Mouse (Mus musculus) ovary, postnatal 10 days (tissue): ENCODE results near the gene Jph4.

Source experiments
- DNase-seq: peaks from one replicate; pipeline ENCODE4 v3.0.0; 2022; ENCODE audit warnings: low spot score

Gene Jph4

DNA sequence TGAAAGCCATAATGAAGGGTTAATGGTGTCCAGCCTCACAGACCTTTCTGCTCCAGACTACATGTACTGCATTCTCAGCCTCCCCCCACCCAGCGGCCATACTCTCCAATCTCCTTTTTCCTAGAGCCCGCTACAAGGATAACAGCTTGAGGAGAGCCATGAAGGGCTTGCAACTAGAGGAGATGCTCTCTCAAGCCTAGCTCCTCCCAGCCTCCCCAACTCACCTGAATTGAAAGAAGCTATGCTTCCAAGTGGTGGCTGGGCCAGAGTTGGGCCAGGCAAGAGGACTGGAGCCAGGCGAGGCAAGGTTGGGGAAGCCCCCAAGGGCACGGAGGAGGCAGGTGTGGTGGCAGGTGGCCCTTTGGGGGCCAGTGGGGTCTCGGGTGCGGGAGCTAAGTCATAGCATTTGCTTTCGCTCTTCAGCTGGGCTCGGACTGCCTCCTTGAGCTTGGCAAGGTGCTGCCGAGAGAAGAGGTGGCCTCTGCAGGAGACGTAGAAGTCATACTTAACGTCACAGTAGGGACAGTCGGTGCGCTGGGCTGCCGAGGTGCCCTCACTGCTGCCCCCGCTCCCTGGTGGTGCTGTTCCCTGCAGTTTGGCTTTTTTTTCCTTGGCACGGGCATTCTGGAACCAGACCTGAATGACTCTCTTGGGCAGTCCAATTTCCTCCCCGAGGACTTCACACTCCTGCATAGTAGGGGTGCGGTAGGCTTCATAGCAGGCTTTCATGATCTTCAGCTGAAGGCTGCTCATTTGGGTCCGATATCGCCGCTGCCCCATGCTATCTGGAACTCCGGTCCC lies 53.0 kb downstream of the Jph4 start:
- no peak for DNase-seq

DNA sequence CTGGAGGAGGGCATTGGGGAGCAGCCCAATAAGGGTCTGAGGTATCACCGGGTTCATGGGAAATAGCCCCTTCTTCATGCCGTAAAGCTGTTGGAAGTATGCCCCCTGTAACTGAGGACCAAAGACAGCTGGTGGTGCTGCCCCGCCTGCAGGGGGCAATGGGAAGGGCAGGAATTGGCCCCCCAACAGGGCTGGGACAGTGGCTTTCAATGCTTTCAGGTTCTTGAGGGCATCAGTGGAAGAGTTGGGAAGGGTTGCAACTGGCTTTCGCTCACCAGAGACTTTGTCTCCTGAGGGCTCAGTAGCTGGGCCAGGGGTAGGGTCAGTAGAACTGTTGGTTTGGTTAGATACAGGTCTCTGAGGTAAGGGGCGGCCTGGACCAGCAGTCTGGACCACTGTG lies 53.6 kb downstream of the Jph4 start:
- DNase-seq = no peak

DNA sequence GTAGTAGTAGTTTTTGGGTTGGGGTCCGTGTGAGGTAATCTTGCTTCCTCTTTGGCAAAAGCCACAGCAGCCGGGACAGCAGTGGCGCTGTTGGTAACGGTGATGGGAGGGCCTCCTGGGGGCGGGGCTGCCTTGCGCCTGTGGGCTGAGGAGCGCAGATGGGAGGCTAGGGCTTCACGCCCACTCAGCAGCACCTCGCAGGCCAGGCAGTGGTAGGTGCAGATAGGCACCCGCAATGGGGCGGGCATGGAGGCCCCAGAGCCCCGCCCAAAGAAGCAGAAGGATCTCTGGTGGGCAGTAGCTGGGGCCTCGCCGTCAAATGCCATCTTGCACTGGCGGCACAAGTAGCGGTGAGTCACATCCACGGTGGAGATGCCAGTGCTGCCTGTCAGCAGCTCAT lies 54.1 kb downstream of the Jph4 start:
- no peak for DNase-seq

DNA sequence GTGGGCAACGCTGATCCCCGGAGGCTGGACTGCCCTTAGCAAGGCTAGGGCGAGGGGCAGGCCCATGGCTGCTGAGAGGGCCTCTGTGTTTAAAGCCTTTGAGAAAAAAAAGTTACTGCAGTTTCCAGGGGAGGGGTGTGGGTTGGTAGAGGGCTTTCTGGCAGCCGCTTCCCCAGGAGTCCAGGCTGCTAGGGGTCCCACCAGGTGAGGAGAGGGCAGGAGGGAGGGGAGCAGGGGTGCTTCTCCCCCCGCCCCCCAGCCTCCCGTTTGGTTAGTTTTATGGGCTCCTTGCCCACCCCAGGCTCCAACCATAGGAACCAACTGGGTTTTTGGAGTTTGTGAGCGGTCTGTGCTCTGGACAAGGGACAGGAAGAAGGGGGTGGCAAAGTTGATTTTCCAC lies 54.9 kb downstream of the Jph4 start:
- no peak for DNase-seq

DNA sequence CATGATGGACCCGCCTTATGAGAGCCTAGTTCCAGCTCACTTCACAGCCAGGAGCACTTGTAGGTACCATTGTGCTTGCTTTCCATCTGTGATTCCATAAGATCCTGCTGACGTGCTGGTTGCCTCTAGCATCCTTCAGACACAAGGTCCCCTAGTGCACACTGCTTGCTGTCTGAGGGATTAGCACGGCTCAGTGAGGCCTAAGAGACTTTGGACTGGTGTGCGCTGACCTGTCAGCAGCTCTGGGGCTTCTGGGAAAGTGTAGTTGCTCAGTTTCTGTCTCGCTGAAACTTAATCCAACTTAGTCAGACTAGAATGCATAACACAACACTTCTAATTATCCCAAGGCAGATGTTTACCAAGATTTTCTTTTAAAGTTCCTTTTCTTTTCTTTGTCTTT lies 56.8 kb downstream of the Jph4 start:
- DNase-seq = no peak

DNA sequence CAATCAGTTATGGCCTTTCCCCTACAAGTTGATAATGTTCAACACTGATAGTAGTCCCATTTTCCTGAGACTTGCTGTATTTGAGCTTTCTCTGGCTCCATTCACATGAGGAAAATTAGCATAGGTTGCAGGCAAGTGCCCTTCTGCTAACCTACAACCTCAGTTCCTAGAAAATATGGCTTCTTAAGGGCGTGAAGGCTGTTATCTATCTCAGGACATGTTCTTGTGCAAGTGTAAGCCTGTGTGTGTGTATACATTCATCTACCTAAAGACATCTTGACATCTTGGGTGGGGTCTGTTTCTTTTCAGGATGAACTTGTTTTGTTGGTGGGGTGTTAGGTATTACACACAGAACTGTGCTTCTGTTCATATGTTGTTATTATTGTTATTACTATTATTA lies 57.7 kb downstream of the Jph4 start:
- DNase-seq = no peak
